Mouse (Mus musculus) ES-E14 (cell line): ENCODE data around the gene Usp3.

ENCODE experiments used
- CHD2 ChIP-seq: IDR thresholded peaks from 2 replicates; pipeline ENCODE4 v1.6.1; 2014; ENCODE audit warnings: mild to moderate bottlenecking, low read depth, low read length, inconsistent platforms
- ZC3H11A ChIP-seq: IDR thresholded peaks from 2 replicates; pipeline ENCODE4 v1.6.1; 2012; ENCODE audit warnings: low read depth, mild to moderate bottlenecking, inconsistent platforms, low read length, borderline replicate concordance

DNA sequence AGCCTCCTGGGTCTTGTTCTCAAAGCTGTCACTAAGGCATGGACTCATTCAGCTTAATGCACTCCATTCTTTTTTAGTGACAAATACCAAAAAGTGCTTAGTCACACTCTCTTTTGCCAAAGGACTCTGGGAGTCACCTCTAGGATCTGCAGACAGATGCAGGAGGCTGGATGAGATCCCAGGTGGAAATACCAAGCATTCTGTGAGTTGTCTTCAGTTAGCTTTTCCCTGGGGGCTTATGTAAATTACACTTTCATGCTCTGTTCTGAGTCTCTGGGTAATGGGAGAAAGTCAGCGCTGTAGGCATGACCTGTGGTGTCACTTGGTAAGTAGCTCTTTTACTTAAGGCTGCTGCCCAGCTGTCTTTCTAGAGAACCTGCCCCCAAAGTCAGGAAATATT, 38.0 kb upstream of the Usp3 start:
- TF ChIP-seq CHD2 (no peak), ZC3H11A (no peak)
